Mouse (Mus musculus): ENCODE measurements around the gene Olfr554. TPM values are rescaled to one million over a fixed set of nuclear protein-coding genes. Genes with fewer than 3 reads are reported as not detected.
"Not testable (repeated sequence)": the region's sequence is repeated elsewhere in the genome, so short reads cannot be mapped to it uniquely, and the experiment has no call there.

The Olfr554 gene
- total RNA-seq (2021) (not detected), polyA plus RNA-seq (2012; rRNA removed) (not detected in 2 replicates)
- long read RNA-seq, result 0 reads

GRCm38 (mm10) chr7:102638132-102638531 is at the start of gene Olfr554:
TSS of gene Olfr554 (plus strand) at chr7:102638432.
- DNase-seq, result no peak
- Histone ChIP-seq H3K9ac (ENCODE audit: low read depth, low read length) (no peak within 1 kb of the TSS), H3K4me3 (no peak within 1 kb of the TSS), H3K4me1 (ENCODE audit: control insufficient read depth, insufficient read depth, low read length) (no peaks in the 10 kb centered on the region; the same call in 1 of the 2 replicates), H3K27me3 (ENCODE audit: control insufficient read depth, insufficient read depth, low read length) (no peaks in the 10 kb centered on the region), H3K36me3 (ENCODE audit: control insufficient read depth, insufficient read depth, low read length) (no peaks in the 10 kb centered on the region), H3K79me2 (replicated peaks; ENCODE audit: control insufficient read depth, insufficient read depth, low read length) (no peaks in the 10 kb centered on the region), H3K27ac (no peak within 1 kb of the TSS)
- no peak for TF ChIP-seq CTCF (IDR thresholded peaks at IDR 0.05)
- no peak for TF ChIP-seq POLR2A (IDR thresholded peaks at IDR 0.05; ENCODE audit: insufficient read depth, low read depth, low read length)
- no peak for TF ChIP-seq EP300 (IDR thresholded peaks at IDR 0.05; ENCODE audit: insufficient read depth, low read depth, low read length)
- WGBS, result 74% methylated on average over 1 of the region's 1 CpGs
- intact Hi-C loops (cut with DNase I), result no loop called here

DNA sequence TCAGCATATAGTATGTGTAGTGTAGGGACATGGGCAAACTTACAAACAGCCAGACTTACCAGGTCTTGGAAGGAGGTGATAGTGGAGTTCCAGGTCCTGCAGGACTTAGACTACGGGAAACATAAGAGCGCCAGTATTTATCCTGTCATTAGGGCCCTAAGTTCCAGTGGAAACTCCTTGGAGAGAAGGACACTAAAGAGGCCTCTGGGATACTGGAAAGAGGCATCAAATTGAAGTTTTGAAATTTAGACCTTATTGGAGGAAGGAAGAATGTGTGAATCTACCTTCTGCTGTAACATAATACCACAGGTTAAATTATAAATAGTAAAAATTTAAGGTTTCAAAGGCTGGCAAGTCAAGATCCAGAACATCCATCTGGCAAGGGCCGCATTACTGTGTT is 46.4 kb upstream of the Olfr554 start, which contains the start of gene Olfr551:
Gene Olfr551, minus strand, starts transcription at position 101 of the 400 bp plus-strand sequence.
- no peaks in the 10 kb centered on the region for H3K27me3 ChIP-seq (ENCODE audit: control insufficient read depth, insufficient read depth, low read length)
- DNase-seq, result no peak
- no peak within 1 kb of the TSS for H3K9ac ChIP-seq (ENCODE audit: low read depth, low read length)
- no peak within 1 kb of the TSS for H3K4me3 ChIP-seq
- H3K27ac ChIP-seq, result no peak within 1 kb of the TSS
- intact Hi-C loops (cut with DNase I), result no loop called here
- no peaks in the 10 kb centered on the region for H3K79me2 ChIP-seq (replicated peaks; ENCODE audit: control insufficient read depth, insufficient read depth, low read length)
- H3K36me3 ChIP-seq (ENCODE audit: control insufficient read depth, insufficient read depth, low read length), result no peaks in the 10 kb centered on the region
- 92% methylated on average over 3 of the region's 3 CpGs for WGBS
- H3K4me1 ChIP-seq (ENCODE audit: control insufficient read depth, insufficient read depth, low read length), result no peaks in the 10 kb centered on the region
- TF ChIP-seq EP300 (IDR thresholded peaks at IDR 0.05; ENCODE audit: insufficient read depth, low read depth, low read length) (no peak), CTCF (IDR thresholded peaks at IDR 0.05) (no peak), POLR2A (IDR thresholded peaks at IDR 0.05; ENCODE audit: insufficient read depth, low read depth, low read length) (no peak)

DNA sequence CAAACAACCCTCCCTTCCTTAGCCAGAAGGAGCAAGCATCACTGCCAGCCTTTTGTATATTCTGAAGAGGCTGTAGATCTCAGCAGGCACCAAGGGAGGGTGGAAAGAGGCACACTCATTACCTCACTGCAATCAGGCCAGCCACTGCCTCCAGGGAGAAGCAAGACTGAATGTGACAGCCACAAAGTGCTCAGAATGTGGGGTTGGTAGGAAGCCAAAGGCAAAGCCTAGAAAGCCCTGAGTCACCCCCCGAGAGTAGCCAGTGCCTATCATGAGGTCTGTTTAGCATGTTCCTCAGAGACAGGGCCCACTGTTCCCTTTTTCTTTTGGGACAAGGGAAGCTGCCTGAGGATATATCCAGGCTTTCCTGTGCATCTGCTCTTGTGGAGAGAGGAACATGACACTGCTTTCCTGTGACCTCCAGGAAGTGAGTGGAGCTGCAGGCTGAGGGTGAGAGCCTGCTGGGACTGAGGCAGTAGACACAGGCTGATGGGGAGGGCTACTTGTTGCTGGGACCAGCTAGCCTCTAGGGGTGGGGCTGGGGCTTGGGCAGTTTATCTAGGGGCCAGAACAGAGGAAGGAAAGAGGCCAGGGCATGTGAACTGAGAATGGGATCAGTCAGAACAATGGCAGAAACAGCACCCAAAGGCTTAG is 40.7 kb upstream of the Olfr554 start, which contains the start of gene Olfr552:
Gene Olfr552, plus strand, starts transcription at position 393 of the 654 bp plus-strand sequence.
- Histone ChIP-seq H3K27me3 (ENCODE audit: control insufficient read depth, insufficient read depth, low read length) (no peaks in the 10 kb centered on the region), H3K36me3 (ENCODE audit: control insufficient read depth, insufficient read depth, low read length) (no peaks in the 10 kb centered on the region), H3K79me2 (replicated peaks; ENCODE audit: control insufficient read depth, insufficient read depth, low read length) (no peaks in the 10 kb centered on the region), H3K4me3 (no peak within 1 kb of the TSS), H3K4me1 (ENCODE audit: control insufficient read depth, insufficient read depth, low read length) (no peaks in the 10 kb centered on the region), H3K9ac (ENCODE audit: low read depth, low read length) (no peak within 1 kb of the TSS), H3K27ac (no peak within 1 kb of the TSS)
- no peak for TF ChIP-seq EP300 (IDR thresholded peaks at IDR 0.05; ENCODE audit: insufficient read depth, low read depth, low read length)
- no peak for DNase-seq
- WGBS, result 35% methylated on average over 1 of the region's 1 CpGs
- intact Hi-C loops (cut with DNase I), result no loop called here

DNA sequence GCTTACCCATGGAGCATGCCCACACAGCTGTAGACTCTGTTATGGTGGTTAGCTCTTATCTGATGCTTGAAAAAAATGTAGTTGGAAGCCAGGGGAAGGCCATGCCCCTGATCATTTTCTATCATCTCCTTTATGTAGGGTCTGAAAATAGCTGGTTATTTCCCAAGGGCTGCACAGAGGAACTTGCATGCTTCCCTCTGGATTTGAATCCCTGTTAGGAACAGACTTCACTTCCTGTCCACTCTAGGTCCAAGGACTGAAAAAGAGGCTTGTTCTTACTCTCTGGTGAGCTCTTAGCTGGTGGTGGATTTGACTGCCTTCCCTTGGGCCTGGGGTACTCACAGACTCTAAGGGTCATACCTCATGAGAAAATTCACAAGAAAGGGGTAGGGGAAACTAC is 20.1 kb upstream of the Olfr554 start, which contains the start of gene Olfr553:
Gene Olfr553, minus strand, starts transcription at position 101 of the 400 bp plus-strand sequence.
- no peaks in the 10 kb centered on the region for H3K27me3 ChIP-seq (ENCODE audit: control insufficient read depth, insufficient read depth, low read length)
- intact Hi-C loops (cut with DNase I), result no loop called here

DNA sequence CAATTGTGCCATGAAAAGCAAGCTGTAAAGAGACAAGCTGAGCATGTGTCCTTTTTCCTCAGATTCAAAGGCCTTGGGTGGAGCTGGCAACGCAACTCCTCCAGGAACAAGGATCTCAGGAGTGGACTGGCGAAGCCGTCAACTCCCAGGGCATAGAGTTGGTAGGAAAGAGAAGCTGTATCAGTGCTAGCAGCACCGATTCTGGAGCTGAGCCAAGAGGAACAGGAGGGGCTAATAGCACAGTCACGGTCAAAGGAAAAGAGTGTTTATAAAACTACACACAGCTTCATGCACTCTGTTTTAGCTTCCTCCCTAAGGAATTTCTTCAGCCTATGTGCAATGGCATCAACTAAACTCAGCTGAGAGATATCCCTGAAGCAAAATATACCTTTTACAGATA is 18.6 kb upstream of the Olfr554 start:
- WGBS, result 22% methylated on average over 5 of the region's 5 CpGs
- no peaks in the 10 kb centered on the region for H3K36me3 ChIP-seq (ENCODE audit: control insufficient read depth, insufficient read depth, low read length)
- intact Hi-C loops (cut with DNase I), result no loop called here
- H3K79me2 ChIP-seq (replicated peaks; ENCODE audit: control insufficient read depth, insufficient read depth, low read length), result no peaks in the 10 kb centered on the region
- H3K27me3 ChIP-seq (ENCODE audit: control insufficient read depth, insufficient read depth, low read length), result no peaks in the 10 kb centered on the region
- no peak overlapping the region for H3K9ac ChIP-seq (ENCODE audit: low read depth, low read length)
- peak in 1 of 2 experiments; percentile 14 for DNase-seq
- H3K27ac ChIP-seq, result no peak overlapping the region
- H3K4me3 ChIP-seq, result no peak overlapping the region
- H3K4me1 ChIP-seq (ENCODE audit: control insufficient read depth, insufficient read depth, low read length), result no peaks in the 10 kb centered on the region
- no peak for TF ChIP-seq CTCF (IDR thresholded peaks at IDR 0.05)
- TF ChIP-seq EP300 (IDR thresholded peaks at IDR 0.05; ENCODE audit: insufficient read depth, low read depth, low read length), result no peak
- TF ChIP-seq POLR2A (IDR thresholded peaks at IDR 0.05; ENCODE audit: insufficient read depth, low read depth, low read length), result no peak

More for the DNA sequence above, 20.1 kb upstream of the Olfr554 start, which contains the start of gene Olfr553:
- H3K36me3 ChIP-seq (ENCODE audit: control insufficient read depth, insufficient read depth, low read length), result no peaks in the 10 kb centered on the region
- H3K79me2 ChIP-seq (replicated peaks; ENCODE audit: control insufficient read depth, insufficient read depth, low read length), result no peaks in the 10 kb centered on the region
- TF ChIP-seq CTCF (IDR thresholded peaks at IDR 0.05), result no peak
- TF ChIP-seq POLR2A (IDR thresholded peaks at IDR 0.05; ENCODE audit: insufficient read depth, low read depth, low read length), result no peak
- no peak for TF ChIP-seq EP300 (IDR thresholded peaks at IDR 0.05; ENCODE audit: insufficient read depth, low read depth, low read length)
- no peak within 1 kb of the TSS for H3K27ac ChIP-seq
- H3K9ac ChIP-seq (ENCODE audit: low read depth, low read length), result no peak within 1 kb of the TSS
- no peak within 1 kb of the TSS for H3K4me3 ChIP-seq
- H3K4me1 ChIP-seq (ENCODE audit: control insufficient read depth, insufficient read depth, low read length), result no peaks in the 10 kb centered on the region
- no peak for DNase-seq

GRCm38 (mm10) chr7:102620368-102620767 is 17.9 kb upstream of the Olfr554 start:
- intact Hi-C loops (cut with DNase I), result not testable (repeated sequence)

More at GRCm38 (mm10) chr7:102620368-102620767, 17.9 kb upstream of the Olfr554 start:
- not testable (repeated sequence) for DNase-seq; H3K27ac ChIP-seq; H3K4me3 ChIP-seq; H3K36me3 ChIP-seq (ENCODE audit: control insufficient read depth, insufficient read depth, low read length); H3K4me1 ChIP-seq (ENCODE audit: control insufficient read depth, insufficient read depth, low read length); H3K79me2 ChIP-seq (replicated peaks; ENCODE audit: control insufficient read depth, insufficient read depth, low read length); H3K27me3 ChIP-seq (ENCODE audit: control insufficient read depth, insufficient read depth, low read length); H3K9ac ChIP-seq (ENCODE audit: low read depth, low read length)
- WGBS, result 83% methylated on average over 19 of the region's 19 CpGs
